Mouse (Mus musculus) hindbrain, embryonic 11.5 days (tissue): ENCODE results near the gene Klhl40. TPM values are rescaled to one million over a fixed set of nuclear protein-coding genes. Genes with fewer than 3 reads are reported as not detected.

Experiments
- ATAC-seq: fragments of 200-750 bp; cut with Nextera tagmentation; 2 replicates; pipeline ENCODE4 v1.8.0; 2017; ENCODE audit warnings: mild to moderate bottlenecking, moderate TSS enrichment, moderate library complexity; ENCODE audit not compliant: low FRiP score
- DNase-seq: peaks from one replicate; pipeline ENCODE4 v3.0.0-alpha.2; 2015; ENCODE audit warnings: low spot score
- H3K27ac ChIP-seq: fragments of 300-500 bp; sonication (generic); 2 replicates; pipeline ENCODE4 v1.5.1; 2014; ENCODE audit warnings: mild to moderate bottlenecking, low read depth, low read length
- H3K27me3 ChIP-seq: fragments of 300-500 bp; sonication (generic); 2 replicates; pipeline ENCODE4 v1.6.1; 2014; ENCODE audit warnings: mild to moderate bottlenecking, low read length, moderate library complexity, mixed read lengths; ENCODE audit not compliant: control insufficient read depth, insufficient read depth
- H3K36me3 ChIP-seq: fragments of 300-500 bp; sonication (generic); 2 replicates; pipeline ENCODE4 v1.6.1; 2014; ENCODE audit warnings: mild to moderate bottlenecking, low read length, moderate library complexity, mixed read lengths; ENCODE audit not compliant: control insufficient read depth, insufficient read depth
- H3K4me1 ChIP-seq: fragments of 300-500 bp; sonication (generic); replicated peaks from 2 replicates; pipeline ENCODE4 v1.6.1; 2014; ENCODE audit warnings: low read length, mixed read lengths; ENCODE audit not compliant: control insufficient read depth, insufficient read depth
- H3K4me2 ChIP-seq: fragments of 300-500 bp; sonication (generic); replicated peaks from 2 replicates; pipeline ENCODE4 v1.6.1; 2014; ENCODE audit warnings: mild to moderate bottlenecking, low read depth, low read length
- H3K4me3 ChIP-seq: fragments of 300-500 bp; sonication (generic); 2 replicates; pipeline ENCODE4 v1.5.1; 2014; ENCODE audit warnings: low read depth, low read length
- H3K9ac ChIP-seq: fragments of 300-500 bp; sonication (generic); 2 replicates; pipeline ENCODE4 v1.6.1; 2014; ENCODE audit warnings: low read depth, low read length
- H3K9me3 ChIP-seq: fragments of 300-500 bp; sonication (generic); 2 replicates; pipeline ENCODE4 v1.6.1; 2016; ENCODE audit warnings: low read length; ENCODE audit not compliant: control insufficient read depth
- WGBS: fragments of 180-500 bp; shearing (Covaris S2); extraction: QIAGEN DNeasy Blood & Tissue Kit; methylation state at CpG from one replicate; pipeline ENCODE4 v1.1.7; 2014; 5-methylcytosine and 5-hydroxymethylcytosine counted together
- polyA plus RNA-seq: library from polyadenylated mRNA; unstranded; fragments of >200 nt; fragmentation: Nextera tagmentation; extraction: Ambion mirVana; gene quantifications from 2 replicates; pipeline ENCODE4 v1.2.1, GENCODE M21; 2014

Gene Klhl40
- polyA plus RNA-seq, 1 experiment from 2014 or later = 0.57 TPM

DNA sequence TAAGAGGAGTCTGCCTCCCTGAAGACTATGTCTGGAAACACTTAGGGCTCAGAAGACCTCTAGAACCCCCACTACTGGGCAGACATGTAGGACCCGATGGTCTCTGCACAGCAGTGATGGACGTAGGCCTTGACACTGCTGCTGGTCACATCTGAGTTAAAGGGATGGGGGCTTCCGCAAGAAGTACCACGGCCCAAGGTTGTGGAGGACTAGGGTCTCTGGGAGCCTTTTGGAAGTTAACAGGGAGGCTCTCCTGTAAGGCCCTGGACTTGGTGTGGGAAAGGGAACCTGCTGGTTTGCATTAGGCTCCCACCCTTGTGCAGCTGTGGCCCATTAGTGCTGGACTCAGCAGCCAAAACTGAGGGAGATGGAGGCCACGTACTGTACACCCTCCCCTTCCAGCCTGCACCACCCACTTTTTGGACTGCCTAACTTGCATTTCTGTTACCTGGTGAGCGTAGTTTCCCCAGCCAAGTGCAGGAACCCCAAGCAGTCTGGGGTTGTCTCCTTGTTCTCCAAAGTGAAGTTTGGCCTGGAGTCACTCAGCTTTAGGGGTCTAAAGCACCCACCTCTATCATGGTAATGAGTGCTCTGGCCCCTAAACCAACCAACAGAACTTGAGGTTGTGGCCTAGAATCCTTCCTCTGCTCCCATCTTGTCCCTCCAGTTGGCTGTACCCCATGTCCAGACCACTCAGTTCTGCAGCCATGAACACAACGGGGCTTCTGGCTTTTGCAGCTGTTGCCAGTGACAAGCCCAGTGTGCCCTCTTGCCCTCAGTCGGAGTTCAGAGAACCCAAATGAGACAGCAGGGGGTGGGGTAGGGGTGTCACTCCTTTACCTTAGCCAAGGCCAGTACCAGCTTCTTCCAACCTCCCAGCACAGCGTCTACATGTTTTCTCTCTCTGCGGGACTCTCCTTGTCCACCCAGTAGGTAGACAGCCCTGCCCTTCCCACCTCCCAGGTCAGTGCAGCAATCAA lies 19.3 kb upstream of the Klhl40 start:
- peak; percentile 44 for DNase-seq
- no peaks in the 10 kb centered on the region for H3K9me3 ChIP-seq
- ATAC-seq = no peak
- H3K36me3 ChIP-seq = peaks cover 7% of the 10 kb centered on the region; the same call in 1 of the 2 replicates
- H3K4me1 ChIP-seq = peaks cover 16% of the 10 kb centered on the region
- H3K4me2 ChIP-seq = peak overlapping the region; percentile 94
- peak overlapping the region; percentile 24; the same call in 1 of the 2 replicates for H3K27ac ChIP-seq
- H3K9ac ChIP-seq = peak overlapping the region; percentile 81
- H3K27me3 ChIP-seq = no peaks in the 10 kb centered on the region
- 43% methylated on average over 10 of the region's 10 CpGs for WGBS
- H3K4me3 ChIP-seq = peak overlapping the region; percentile 78

DNA sequence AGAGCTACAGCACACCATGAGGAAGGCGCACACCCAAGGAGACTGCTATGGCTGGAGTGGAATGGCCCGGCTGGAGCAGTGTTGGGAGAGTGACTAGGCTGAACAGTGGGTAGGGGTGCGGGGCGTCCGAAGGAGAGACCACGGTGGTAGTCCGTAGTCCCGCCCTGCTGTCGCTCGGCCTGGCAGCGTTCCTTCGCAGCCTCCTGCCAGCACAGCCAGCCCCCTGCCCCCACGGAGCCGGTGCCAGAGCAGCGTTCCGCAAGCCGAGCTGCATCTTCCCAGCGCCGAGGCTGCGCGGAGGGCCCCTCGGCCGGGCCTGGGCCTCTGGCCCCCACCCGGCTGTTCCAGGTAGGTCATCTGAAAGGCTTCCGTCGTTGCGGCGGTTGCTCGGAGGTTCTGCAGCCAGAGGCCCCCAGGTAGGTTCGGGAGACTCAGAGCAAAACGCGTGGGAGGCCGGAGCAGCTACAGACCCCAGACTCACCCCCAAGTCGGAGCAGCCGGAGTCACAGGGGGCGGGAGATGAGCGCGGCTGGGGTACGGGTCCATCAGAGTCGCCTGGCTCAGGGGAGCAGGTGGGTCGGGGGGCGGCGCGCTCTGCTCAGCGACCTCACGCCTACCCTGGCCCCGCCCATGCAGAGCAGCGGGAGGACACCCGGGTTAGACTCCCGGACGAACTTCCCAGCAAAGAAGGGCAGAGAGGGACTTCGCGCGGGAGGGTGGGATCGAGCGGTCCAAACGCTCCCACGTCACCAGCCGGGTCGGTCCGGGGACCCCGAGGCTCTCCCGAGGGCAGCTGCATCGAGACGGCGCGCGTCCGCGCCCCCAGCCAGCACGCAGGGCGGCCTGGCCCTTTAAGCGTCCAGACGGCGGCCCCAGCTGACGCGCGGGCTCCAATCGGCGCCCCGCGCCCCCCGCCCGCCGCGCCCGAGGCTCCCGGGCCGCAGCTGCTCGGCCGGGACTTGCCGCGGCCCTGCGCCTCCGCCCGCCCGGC lies 18.0 kb upstream of the Klhl40 start, which contains the start of gene Zfp651:
Gene Zfp651 (plus strand): TSS at position 240 of the 991 bp plus-strand sequence.
- WGBS = under 1% methylated on average over 77 of the region's 97 CpGs
- ATAC-seq (peak; percentile 87), DNase-seq (peak; percentile 86)
- peak within 1 kb of the TSS; percentile 78 for H3K4me3 ChIP-seq
- peaks cover 16% of the 10 kb centered on the region for H3K4me1 ChIP-seq
- no peaks in the 10 kb centered on the region for H3K27me3 ChIP-seq
- peak within 1 kb of the TSS; percentile 92 for H3K27ac ChIP-seq
- peak within 1 kb of the TSS; percentile 81 for H3K9ac ChIP-seq
- peaks cover 7% of the 10 kb centered on the region; the same call in 1 of the 2 replicates for H3K36me3 ChIP-seq
- H3K9me3 ChIP-seq = no peaks in the 10 kb centered on the region
- H3K4me2 ChIP-seq = peak within 1 kb of the TSS; percentile 94

DNA sequence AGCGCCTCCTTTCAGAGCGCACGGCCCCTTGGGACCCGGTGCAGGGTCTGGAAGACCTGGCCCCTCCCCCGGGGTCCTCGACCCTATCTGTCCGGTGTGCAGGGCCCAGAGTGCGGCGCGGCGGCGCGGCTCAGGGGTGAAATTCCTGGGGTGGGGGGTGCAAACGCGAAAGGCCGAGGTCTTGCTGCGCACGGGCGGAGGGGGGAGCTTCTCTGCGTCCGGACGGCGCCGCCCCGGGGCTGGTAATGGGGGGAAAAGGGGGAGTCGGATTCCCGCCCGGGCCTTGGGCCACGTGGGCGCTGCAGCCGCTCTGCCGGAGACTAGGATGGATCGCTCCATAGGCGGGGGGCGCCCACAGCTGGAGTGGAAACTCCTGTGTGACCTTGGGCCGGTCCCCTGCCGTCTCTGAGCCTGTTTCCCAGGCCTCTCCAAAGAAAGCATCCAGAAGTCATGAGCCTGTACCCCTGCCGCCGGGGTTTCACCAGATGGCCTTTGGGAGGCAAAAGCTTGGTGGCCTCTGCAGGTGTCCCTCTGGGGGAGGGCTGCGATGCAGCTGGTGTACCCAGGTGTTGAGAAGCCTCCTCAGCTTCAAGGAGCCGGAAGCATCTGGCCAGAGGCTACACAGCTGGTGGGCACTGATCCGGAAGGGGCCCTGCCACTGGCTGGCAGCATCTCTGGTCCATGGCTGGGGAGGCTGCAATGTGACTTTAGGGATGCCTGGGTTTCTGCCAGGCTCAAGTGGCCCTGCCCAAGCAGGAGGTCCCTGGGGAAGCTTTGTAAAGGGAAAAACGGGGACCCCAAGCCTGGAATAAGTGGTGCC lies 16.9 kb upstream of the Klhl40 start:
- under 1% methylated on average over 42 of the region's 43 CpGs for WGBS
- H3K9ac ChIP-seq = peak overlapping the region; percentile 81
- H3K9me3 ChIP-seq = no peaks in the 10 kb centered on the region
- H3K4me1 ChIP-seq = peaks cover 16% of the 10 kb centered on the region
- ATAC-seq = peak; percentile 65
- no peaks in the 10 kb centered on the region for H3K27me3 ChIP-seq
- peak overlapping the region; percentile 92 for H3K27ac ChIP-seq
- H3K4me2 ChIP-seq = peak overlapping the region; percentile 94
- peak overlapping the region; percentile 78 for H3K4me3 ChIP-seq
- peaks cover 5% of the 10 kb centered on the region; the same call in 1 of the 2 replicates for H3K36me3 ChIP-seq
- peak; percentile 82 for DNase-seq

DNA sequence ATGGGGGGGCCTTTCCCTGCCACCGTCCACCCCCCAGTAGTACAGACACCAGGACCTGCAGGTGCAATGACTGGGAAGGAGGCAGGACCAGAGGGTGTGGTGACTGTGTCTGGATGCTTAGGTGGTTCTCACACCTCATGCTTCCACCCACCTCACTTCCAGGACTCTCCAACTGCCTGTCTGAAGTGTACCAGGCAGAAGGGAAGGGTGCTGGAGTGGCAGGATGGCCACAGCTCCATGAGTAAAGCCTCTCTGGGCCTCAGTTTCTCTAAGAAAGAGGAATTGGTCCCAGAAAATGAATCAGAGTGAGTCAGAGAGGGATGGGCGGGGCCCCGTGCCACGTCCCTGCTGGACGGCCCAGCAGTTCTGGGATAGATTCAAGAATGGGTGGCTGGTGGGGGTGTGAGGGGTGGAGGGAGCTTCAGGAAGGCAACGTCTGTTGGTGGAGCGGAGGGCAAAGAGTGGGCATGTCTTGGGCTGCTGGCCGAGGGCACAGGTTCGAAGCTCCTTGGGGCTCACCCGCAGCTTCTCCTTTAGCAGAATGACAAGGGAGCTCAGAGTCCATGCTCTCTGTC lies 16.2 kb upstream of the Klhl40 start:
- DNase-seq (no peak), ATAC-seq (no peak)
- peak overlapping the region; percentile 94 for H3K4me2 ChIP-seq
- no peak overlapping the region for H3K27ac ChIP-seq
- peaks cover 16% of the 10 kb centered on the region for H3K4me1 ChIP-seq
- H3K9me3 ChIP-seq = no peaks in the 10 kb centered on the region
- H3K27me3 ChIP-seq = no peaks in the 10 kb centered on the region
- H3K4me3 ChIP-seq = peak overlapping the region; percentile 78; the same call in 1 of the 2 replicates
- H3K36me3 ChIP-seq = peaks cover 5% of the 10 kb centered on the region; the same call in 1 of the 2 replicates
- 60% methylated on average over 10 of the region's 10 CpGs for WGBS
- peak overlapping the region; percentile 81 for H3K9ac ChIP-seq

DNA sequence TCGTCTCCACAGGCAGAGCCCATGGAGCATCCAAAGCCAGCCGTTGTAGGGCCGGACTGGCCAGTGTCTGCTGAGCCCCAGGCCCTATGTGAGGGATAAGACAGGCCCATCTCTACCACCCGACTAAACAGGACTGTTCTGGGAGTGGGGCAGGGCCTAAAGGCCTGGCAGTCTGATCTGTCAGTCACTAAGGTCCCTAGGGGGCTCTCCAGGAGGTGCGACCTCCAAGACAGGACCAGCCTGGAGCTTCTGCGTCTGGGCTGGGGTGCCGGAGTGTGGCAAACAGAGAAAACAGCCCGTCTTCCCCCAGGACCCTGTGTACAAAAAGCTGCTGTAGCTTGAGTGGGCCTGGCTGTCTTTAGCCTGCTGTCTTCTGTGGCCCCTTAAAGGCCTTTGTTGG lies 15.6 kb upstream of the Klhl40 start:
- Histone ChIP-seq H3K4me2 (no peak overlapping the region), H3K27me3 (no peaks in the 10 kb centered on the region), H3K4me3 (no peak overlapping the region), H3K27ac (no peak overlapping the region), H3K36me3 (peaks cover 5% of the 10 kb centered on the region; the same call in 1 of the 2 replicates), H3K4me1 (peaks cover 16% of the 10 kb centered on the region), H3K9me3 (no peaks in the 10 kb centered on the region), H3K9ac (no peak overlapping the region)
- no peak for DNase-seq
- ATAC-seq = no peak
- WGBS = 65% methylated on average over 8 of the region's 8 CpGs

DNA sequence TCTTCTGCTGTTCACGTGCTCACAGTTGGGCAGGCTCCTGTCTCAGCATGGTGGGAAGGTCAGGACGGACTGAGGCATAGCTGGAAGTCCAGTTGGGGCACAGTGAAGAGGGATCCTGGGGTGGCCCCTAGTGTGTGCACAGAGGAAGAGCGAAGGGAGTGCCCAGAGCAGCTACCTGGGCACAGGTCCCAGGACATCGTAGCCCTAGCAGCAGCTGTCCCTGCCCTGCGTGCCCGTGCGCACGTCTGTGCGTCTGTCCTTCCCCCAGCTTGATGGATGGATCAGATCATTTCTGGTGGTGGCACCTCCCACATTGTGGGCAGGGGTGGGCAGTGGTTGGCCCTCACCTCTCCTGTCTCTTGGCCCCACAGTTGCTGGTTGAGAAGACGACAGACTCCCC lies 15.2 kb upstream of the Klhl40 start:
- Histone ChIP-seq H3K4me3 (no peak overlapping the region), H3K9me3 (no peaks in the 10 kb centered on the region), H3K4me2 (no peak overlapping the region), H3K36me3 (peaks cover 5% of the 10 kb centered on the region), H3K4me1 (peaks cover 16% of the 10 kb centered on the region), H3K27ac (no peak overlapping the region), H3K27me3 (no peaks in the 10 kb centered on the region), H3K9ac (no peak overlapping the region)
- DNase-seq = no peak
- no peak for ATAC-seq
- WGBS = 86% methylated on average over 10 of the region's 10 CpGs

DNA sequence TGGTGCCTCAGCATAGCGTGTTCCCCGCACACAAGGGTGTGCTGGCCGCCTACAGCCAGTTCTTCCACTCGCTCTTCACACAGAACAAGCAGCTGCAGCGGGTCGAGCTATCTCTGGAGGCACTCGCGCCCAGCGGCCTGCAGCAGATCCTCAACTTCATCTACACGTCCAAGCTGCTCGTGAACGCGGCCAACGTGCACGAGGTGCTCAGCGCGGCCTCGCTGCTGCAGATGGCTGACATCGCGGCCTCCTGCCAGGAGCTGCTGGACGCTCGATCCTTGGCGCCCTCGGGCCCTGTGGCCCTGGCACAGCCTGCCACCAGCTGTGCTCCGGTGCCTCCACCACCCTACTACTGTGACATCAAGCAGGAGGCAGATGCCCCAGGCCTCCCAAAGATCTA lies 14.6 kb upstream of the Klhl40 start:
- H3K4me2 ChIP-seq = no peak overlapping the region
- peaks cover 8% of the 10 kb centered on the region for H3K36me3 ChIP-seq
- WGBS = 91% methylated on average over 25 of the region's 25 CpGs
- no peak for DNase-seq
- no peaks in the 10 kb centered on the region for H3K9me3 ChIP-seq
- no peak overlapping the region for H3K4me3 ChIP-seq
- H3K9ac ChIP-seq = no peak overlapping the region
- no peaks in the 10 kb centered on the region for H3K27me3 ChIP-seq
- no peak overlapping the region for H3K27ac ChIP-seq
- H3K4me1 ChIP-seq = peaks cover 16% of the 10 kb centered on the region
- ATAC-seq = no peak
